Mouse (Mus musculus) forebrain, postnatal 0 days (tissue): Measurements from ENCODE around the gene Tradd. TPM values are rescaled to one million over a fixed set of nuclear protein-coding genes. Genes with fewer than 3 reads are reported as not detected.

ENCODE experiments used
- ATAC-seq: fragments of 200-750 bp; cut with Nextera tagmentation; 2 replicates; pipeline ENCODE4 v1.8.0; 2017; ENCODE audit warnings: mild to moderate bottlenecking, moderate library complexity
- DNase-seq: peaks from one replicate; pipeline ENCODE4 v3.0.0-alpha.2; 2015
- H3K27ac ChIP-seq: fragments of 300-500 bp; sonication (generic); 2 replicates; pipeline ENCODE4 v1.5.1; 2014; ENCODE audit warnings: low read depth, mild to moderate bottlenecking, antibody characterized with exemption, low read length, moderate library complexity, mixed read lengths
- H3K27me3 ChIP-seq: fragments of 300-500 bp; sonication (generic); 2 replicates; pipeline ENCODE4 v1.6.1; 2014; ENCODE audit warnings: mild to moderate bottlenecking, low read length, mixed read lengths; ENCODE audit not compliant: insufficient read depth
- H3K36me3 ChIP-seq: fragments of 300-500 bp; sonication (generic); 2 replicates; pipeline ENCODE4 v1.6.1; 2014; ENCODE audit warnings: mild to moderate bottlenecking, moderate library complexity; ENCODE audit not compliant: insufficient read depth
- H3K4me1 ChIP-seq: fragments of 300-500 bp; sonication (generic); 2 replicates; pipeline ENCODE4 v1.6.1; 2014; ENCODE audit warnings: antibody characterized with exemption; ENCODE audit not compliant: insufficient read depth
- H3K4me2 ChIP-seq: fragments of 300-500 bp; sonication (generic); 2 replicates; pipeline ENCODE4 v1.6.1; 2014; ENCODE audit warnings: low read depth, mild to moderate bottlenecking, moderate library complexity
- H3K4me3 ChIP-seq: fragments of 300-500 bp; sonication (generic); 2 replicates; pipeline ENCODE4 v1.5.1; 2014; ENCODE audit warnings: low read depth, low read length, mixed read lengths
- H3K9ac ChIP-seq: fragments of 300-500 bp; sonication (generic); 2 replicates; pipeline ENCODE4 v1.6.1; 2014; ENCODE audit warnings: mild to moderate bottlenecking
- H3K9me3 ChIP-seq: fragments of 300-500 bp; sonication (generic); 2 replicates; pipeline ENCODE4 v1.6.1; 2016; ENCODE audit warnings: low read length
- CTCF ChIP-seq: sonication (generic); IDR thresholded peaks from 2 replicates; pipeline ENCODE4 v1.5.1; 2016; ENCODE audit warnings: antibody characterized with exemption, control low read depth, low read depth
- WGBS: fragments of 180-500 bp; shearing (Covaris S2); extraction: QIAGEN DNeasy Blood & Tissue Kit; methylation state at CpG from one replicate; pipeline ENCODE4 v1.1.7; 2014; 5-methylcytosine and 5-hydroxymethylcytosine counted together
- polyA plus RNA-seq: library from polyadenylated mRNA; unstranded; fragments of >200 nt; fragmentation: Nextera tagmentation; extraction: Ambion mirVana; gene quantifications from 2 replicates; pipeline ENCODE4 v1.2.1, GENCODE M21; 2015
- total RNA-seq: library from RNA; depleted of rRNA; stranded (reverse); fragments of >200 nt; gene quantifications from 2 replicates; pipeline ENCODE4 v1.2.3, GENCODE M21; 2014

Gene Tradd
- total and polyA plus RNA-seq, 2 experiments from 2014 or later = 14.0 to 14.7 TPM

DNA sequence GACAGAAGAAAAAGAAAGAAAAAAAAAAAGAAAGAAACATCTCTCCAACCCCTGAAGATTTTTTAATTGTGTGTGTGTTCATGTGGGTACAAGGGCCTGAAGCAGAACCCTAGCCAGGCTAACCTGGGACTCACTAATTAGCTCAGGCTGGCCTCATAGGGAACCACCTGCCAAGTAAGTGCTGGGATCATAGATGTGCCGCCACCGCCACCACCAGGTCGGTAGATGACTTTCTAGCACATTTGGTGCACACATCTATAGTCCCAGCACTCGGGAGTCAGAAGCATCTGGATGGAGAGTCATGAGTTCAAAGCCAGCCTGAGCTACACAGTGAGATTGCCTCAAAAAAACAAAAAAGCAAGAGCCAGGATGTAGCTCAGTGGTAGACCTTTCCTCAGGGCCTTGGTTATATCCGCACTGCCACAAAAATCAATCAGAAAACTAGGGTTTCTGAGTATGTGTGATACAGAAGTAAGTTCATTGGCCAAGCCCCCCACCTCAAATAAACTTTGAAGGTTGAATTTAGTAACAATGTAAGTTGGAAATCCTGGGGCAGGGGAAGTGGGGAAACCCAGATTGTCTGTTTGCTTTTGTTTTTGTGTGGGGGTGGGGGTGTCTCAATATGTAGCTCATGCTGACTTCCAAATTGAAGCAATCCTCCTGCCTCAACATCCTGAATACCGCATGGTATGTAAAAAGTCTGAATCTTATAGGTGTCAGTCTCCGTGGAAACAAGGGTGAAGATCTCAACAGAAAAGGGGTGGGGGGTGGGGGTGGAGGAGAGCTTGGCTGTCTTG is 6.9 kb downstream of the Tradd start:
- 69% methylated on average over 7 of the region's 7 CpGs for WGBS
- no peak overlapping the region for H3K4me2 ChIP-seq
- no peak overlapping the region for H3K4me3 ChIP-seq
- H3K27ac ChIP-seq = no peak overlapping the region
- peaks cover 4% of the 10 kb centered on the region for H3K4me1 ChIP-seq
- peaks cover 10% of the 10 kb centered on the region; the same call in 1 of the 2 replicates for H3K36me3 ChIP-seq
- H3K9me3 ChIP-seq = no peaks in the 10 kb centered on the region
- TF ChIP-seq CTCF = no peak
- ATAC-seq (no peak), DNase-seq (no peak)
- H3K9ac ChIP-seq = no peak overlapping the region
- peaks cover 44% of the 10 kb centered on the region for H3K27me3 ChIP-seq

DNA sequence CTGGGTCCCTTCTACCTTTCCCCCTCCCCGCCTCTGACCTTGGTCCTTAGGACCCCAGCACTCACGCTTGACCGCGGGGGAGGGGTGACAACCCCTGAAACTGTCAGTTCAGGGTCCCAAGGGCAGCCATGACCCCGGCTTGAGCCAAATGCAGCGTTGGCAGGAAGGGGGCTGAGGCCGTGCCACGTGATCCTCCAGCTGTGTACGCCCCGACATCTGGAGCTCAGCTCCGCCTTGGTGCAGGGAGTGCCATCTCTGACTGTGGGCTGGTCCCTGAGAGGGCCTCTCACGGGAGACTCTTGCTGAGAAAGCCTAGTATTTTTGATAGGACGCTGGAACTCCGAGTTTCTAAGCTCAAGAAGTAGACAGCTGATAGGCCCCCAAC is 9.5 kb downstream of the Tradd start, which contains the start of gene B3gnt9:
Gene B3gnt9, minus strand, starts transcription at position 188 of the 385 bp plus-strand sequence.
- peak within 1 kb of the TSS; percentile 73 for H3K9ac ChIP-seq
- H3K9me3 ChIP-seq = no peaks in the 10 kb centered on the region
- H3K4me2 ChIP-seq = peak within 1 kb of the TSS; percentile 92
- 4% methylated on average over 14 of the region's 14 CpGs for WGBS
- H3K27ac ChIP-seq = no peak within 1 kb of the TSS
- DNase-seq = no peak
- H3K4me3 ChIP-seq = peak within 1 kb of the TSS; percentile 56
- peaks cover 4% of the 10 kb centered on the region for H3K4me1 ChIP-seq
- H3K36me3 ChIP-seq = peaks cover 32% of the 10 kb centered on the region
- TF ChIP-seq CTCF = no peak
- ATAC-seq = 0 out of 2 replicates have a peak, but pooled peaks have one; percentile 17
- peaks cover 27% of the 10 kb centered on the region for H3K27me3 ChIP-seq

DNA sequence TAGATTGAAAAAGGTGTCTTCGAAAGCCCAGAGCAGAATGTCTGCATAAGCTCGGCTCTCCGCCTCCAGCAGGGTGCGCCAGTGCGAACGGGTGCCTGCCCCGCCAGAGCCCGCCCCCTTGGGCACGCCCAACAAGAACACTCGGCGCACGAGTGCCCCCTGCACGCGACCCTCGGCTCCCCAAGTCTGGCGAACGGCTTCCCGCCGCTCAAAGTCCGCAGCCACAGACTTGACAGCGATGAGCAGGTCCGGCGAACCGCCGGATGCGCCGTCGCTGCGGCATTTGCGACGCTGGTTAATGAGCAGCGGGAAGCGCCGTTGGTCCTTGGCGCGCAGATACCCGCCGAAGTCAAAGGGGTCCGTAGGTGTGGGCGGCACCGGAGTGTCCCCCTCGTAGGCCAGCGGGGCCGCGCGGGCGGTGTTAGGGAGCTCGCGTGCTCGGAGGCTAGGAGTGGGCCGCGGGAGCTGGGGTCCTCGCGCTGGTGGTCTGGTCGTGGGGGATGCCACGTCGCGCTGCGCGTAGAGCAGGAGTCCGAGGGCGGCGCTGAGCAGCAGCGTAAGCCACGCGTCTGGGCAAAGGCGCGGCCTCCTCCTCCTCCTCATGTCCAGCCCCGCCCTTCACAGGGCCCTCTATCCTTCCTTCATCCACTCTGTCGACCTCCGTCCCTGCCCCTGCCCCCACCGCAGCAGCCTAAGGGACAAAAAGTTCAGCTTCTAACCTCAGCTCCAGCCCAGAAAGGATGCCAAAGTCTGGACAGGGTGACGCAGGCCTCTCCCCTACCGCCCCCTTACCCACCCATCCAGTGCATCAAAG is 10.1 kb downstream of the Tradd start:
- DNase-seq (peak; percentile 92), ATAC-seq (peak; percentile 92)
- Histone ChIP-seq H3K27me3 (peaks cover 21% of the 10 kb centered on the region), H3K36me3 (peaks cover 38% of the 10 kb centered on the region), H3K4me1 (peaks cover 4% of the 10 kb centered on the region), H3K9me3 (no peaks in the 10 kb centered on the region), H3K27ac (no peak overlapping the region), H3K4me3 (peak overlapping the region; percentile 56), H3K4me2 (peak overlapping the region; percentile 92), H3K9ac (peak overlapping the region; percentile 73)
- TF ChIP-seq CTCF = peak; percentile 93
- WGBS = 1% methylated on average over 74 of the region's 74 CpGs

GRCm38 (mm10) chr8:105253766-105254151 is 10.7 kb downstream of the Tradd start:
- 30% methylated on average over 20 of the region's 20 CpGs for WGBS

GRCm38 (mm10) chr8:105252680-105253537 is 11.5 kb downstream of the Tradd start:
- 91% methylated on average over 10 of the region's 10 CpGs for WGBS
- H3K27ac ChIP-seq = no peak overlapping the region
- DNase-seq (no peak), ATAC-seq (no peak)
- peaks cover 52% of the 10 kb centered on the region for H3K36me3 ChIP-seq
- H3K27me3 ChIP-seq = peaks cover 7% of the 10 kb centered on the region
- TF ChIP-seq CTCF = no peak
- H3K4me3 ChIP-seq = no peak overlapping the region
- H3K4me1 ChIP-seq = peaks cover 4% of the 10 kb centered on the region
- H3K9ac ChIP-seq = no peak overlapping the region
- no peak overlapping the region for H3K4me2 ChIP-seq
- no peaks in the 10 kb centered on the region for H3K9me3 ChIP-seq

More at GRCm38 (mm10) chr8:105253766-105254151, 10.7 kb downstream of the Tradd start:
- Histone ChIP-seq H3K4me2 (peak overlapping the region; percentile 92), H3K27ac (no peak overlapping the region), H3K27me3 (peaks cover 15% of the 10 kb centered on the region), H3K9ac (no peak overlapping the region; the same call in 1 of the 2 replicates), H3K9me3 (no peaks in the 10 kb centered on the region), H3K4me3 (peak overlapping the region; percentile 56), H3K36me3 (peaks cover 44% of the 10 kb centered on the region), H3K4me1 (peaks cover 4% of the 10 kb centered on the region)
- ATAC-seq (peak; percentile 28; the same call in 1 of the 2 replicates), DNase-seq (peak; percentile 46)
- TF ChIP-seq CTCF = no peak

DNA sequence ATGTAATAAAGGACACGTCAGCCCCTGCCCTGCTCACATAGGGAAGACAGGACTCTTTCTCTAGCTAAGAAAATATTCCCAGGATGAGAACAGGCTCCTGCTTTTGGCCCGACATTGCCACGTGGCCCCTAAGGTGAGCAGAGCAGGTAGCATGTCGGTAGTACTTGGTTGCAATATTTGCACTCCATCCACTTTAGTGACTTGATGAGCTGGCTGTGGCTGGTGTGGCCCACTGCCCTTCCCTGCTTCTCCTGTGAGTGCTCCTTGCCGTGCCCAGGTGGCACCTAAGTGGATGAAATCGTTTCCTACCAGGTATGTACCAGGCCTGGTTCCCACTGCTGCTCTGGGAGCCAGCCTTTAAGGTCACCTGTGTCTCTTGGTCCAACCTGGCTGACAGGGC is 12.5 kb downstream of the Tradd start:
- DNase-seq = no peak
- Histone ChIP-seq H3K4me2 (no peak overlapping the region), H3K36me3 (peaks cover 59% of the 10 kb centered on the region), H3K9ac (no peak overlapping the region), H3K4me3 (no peak overlapping the region), H3K9me3 (no peaks in the 10 kb centered on the region), H3K4me1 (peaks cover 4% of the 10 kb centered on the region), H3K27me3 (no peaks in the 10 kb centered on the region; the same call in 1 of the 2 replicates), H3K27ac (no peak overlapping the region)
- ATAC-seq = no peak
- WGBS = 95% methylated on average over 6 of the region's 6 CpGs
- no peak for TF ChIP-seq CTCF
